In the genomic region with DNA sequence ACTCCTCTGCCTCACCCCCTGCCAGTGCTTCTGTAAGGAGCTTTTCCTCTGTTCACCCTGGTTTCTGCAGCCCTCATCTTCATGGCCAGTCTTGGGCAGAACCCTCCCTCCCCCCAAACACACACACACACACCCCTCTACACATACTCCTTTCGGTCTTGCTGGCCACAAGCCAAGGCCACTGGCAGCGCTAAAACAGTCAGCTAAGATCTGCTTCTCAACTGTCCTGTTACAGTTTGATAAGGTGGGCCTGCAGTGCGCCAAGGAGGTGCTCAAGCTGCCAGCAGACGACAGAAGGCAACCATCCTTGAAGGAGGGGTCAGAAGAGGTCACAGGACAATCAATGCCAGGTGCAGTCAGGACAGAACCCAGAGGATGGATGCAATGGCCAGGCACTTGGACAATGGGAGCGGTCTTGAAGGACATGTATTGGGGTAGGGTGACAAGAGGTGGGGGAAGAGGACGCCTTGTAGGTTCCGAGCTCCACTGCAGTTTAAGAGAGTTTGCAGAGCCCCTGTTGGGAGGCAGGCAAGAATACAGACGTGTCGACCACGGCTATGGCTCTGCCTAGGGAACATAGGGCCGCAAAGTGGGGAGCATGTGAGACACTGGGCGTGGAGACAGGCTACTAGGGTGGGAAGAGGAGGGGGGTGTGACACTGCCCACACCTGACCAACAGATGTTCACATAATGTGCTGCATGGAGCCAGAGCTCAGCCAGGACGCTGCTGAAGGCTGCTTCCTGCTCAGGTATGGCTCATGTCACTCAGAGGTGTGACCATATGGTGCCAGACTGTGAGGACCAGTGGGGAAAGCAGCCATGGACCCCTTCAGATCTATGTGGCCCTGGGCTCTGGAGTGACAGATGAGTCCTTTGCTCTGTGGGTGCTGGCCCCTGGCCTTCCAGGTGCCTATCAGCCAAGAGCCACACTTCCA, we compare ENCODE assay signal across 14 mouse cellular contexts. TPM values are rescaled to one million over a fixed set of nuclear protein-coding genes. Genes with fewer than 3 reads are reported as not detected.
DNase-seq lines count a peak whose midpoint lies in the region; ATAC-seq lines count a peak whose summit lies in the region.
"Had no signal": no experiment of that assay in that cellular context is flagged by ENCODE, and none has a peak within 500 bp of the region (broad histone marks: within the 10 kb centered on the region; RNA-seq: fewer than 3 reads in every experiment).

No protein-coding gene starts in this region.

- no peaks in the 10 kb centered on the region for H3K27me3 ChIP-seq in heart, embryonic 15.5 days
- 0 out of 2 replicates have a peak, but pooled peaks cover 4% of the 10 kb centered on the region for H3K27me3 ChIP-seq in heart, embryonic 10.5 days (ENCODE audit: insufficient read depth, poor library complexity, severe bottlenecking)
- H3K27me3 ChIP-seq in midbrain, embryonic 15.5 days (replicated peaks), result no peaks in the 10 kb centered on the region
- H3K27me3 ChIP-seq in midbrain, embryonic 10.5 days (ENCODE audit: low read depth, poor library complexity, severe bottlenecking), result no peaks in the 10 kb centered on the region
- no peaks in the 10 kb centered on the region for H3K27me3 ChIP-seq in limb, embryonic 10.5 days (ENCODE audit: low read depth, poor library complexity, severe bottlenecking)

- H3K36me3 ChIP-seq in heart, embryonic 15.5 days, result 0 out of 2 replicates have a peak, but pooled peaks cover 5% of the 10 kb centered on the region
- peaks cover 24% of the 10 kb centered on the region for H3K36me3 ChIP-seq in heart, embryonic 10.5 days
- H3K36me3 ChIP-seq in midbrain, embryonic 15.5 days (replicated peaks), result peaks cover 9% of the 10 kb centered on the region; the same call in 1 of the 2 replicates
- peaks cover 51% of the 10 kb centered on the region for H3K36me3 ChIP-seq in midbrain, embryonic 10.5 days
- H3K36me3 ChIP-seq in limb, embryonic 10.5 days, result peaks cover 35% of the 10 kb centered on the region

- no peak overlapping the region for H3K4me3 ChIP-seq in heart, embryonic 15.5 days
- no peak overlapping the region for H3K4me3 ChIP-seq in heart, embryonic 10.5 days
- no peak overlapping the region for H3K4me3 ChIP-seq in midbrain, embryonic 15.5 days
- H3K4me3 ChIP-seq in midbrain, embryonic 10.5 days, result no peak overlapping the region
- no peak overlapping the region for H3K4me3 ChIP-seq in limb, embryonic 10.5 days

- peaks cover 44% of the 10 kb centered on the region for H3K4me1 ChIP-seq in heart, embryonic 15.5 days (replicated peaks)
- H3K4me1 ChIP-seq in heart, embryonic 10.5 days, result peaks cover 32% of the 10 kb centered on the region
- peaks cover 31% of the 10 kb centered on the region for H3K4me1 ChIP-seq in midbrain, embryonic 15.5 days
- peaks cover 38% of the 10 kb centered on the region for H3K4me1 ChIP-seq in midbrain, embryonic 10.5 days
- H3K4me1 ChIP-seq in limb, embryonic 10.5 days, result peaks cover 19% of the 10 kb centered on the region

- no peak overlapping the region for H3K4me2 ChIP-seq in heart, embryonic 15.5 days
- no peak overlapping the region for H3K4me2 ChIP-seq in midbrain, embryonic 15.5 days

- H3K9me3 ChIP-seq in heart, embryonic 15.5 days (replicated peaks), result no peaks in the 10 kb centered on the region
- no peaks in the 10 kb centered on the region for H3K9me3 ChIP-seq in heart, embryonic 10.5 days
- H3K9me3 ChIP-seq in midbrain, embryonic 15.5 days, result no peaks in the 10 kb centered on the region
- 0 out of 2 replicates have a peak, but pooled peaks cover 5% of the 10 kb centered on the region for H3K9me3 ChIP-seq in midbrain, embryonic 10.5 days (replicated peaks)
- H3K9me3 ChIP-seq in limb, embryonic 10.5 days (replicated peaks), result no peaks in the 10 kb centered on the region

- 47% methylated on average over 13 of the region's 13 CpGs for WGBS in heart, embryonic 15.5 days
- WGBS in heart, embryonic 10.5 days, result 55% methylated on average over 13 of the region's 13 CpGs
- WGBS in midbrain, embryonic 15.5 days, result 68% methylated on average over 13 of the region's 13 CpGs
- 77% methylated on average over 13 of the region's 13 CpGs for WGBS in midbrain, embryonic 10.5 days
- WGBS in limb, embryonic 10.5 days, result 65% methylated on average over 13 of the region's 13 CpGs

- H3K27ac ChIP-seq in heart, embryonic 15.5 days, result no peak overlapping the region; the same call in 1 of the 2 replicates
- H3K27ac ChIP-seq in heart, embryonic 10.5 days, result no peak overlapping the region
- H3K27ac ChIP-seq in midbrain, embryonic 15.5 days, result no peak overlapping the region
- H3K27ac ChIP-seq in midbrain, embryonic 10.5 days (replicated peaks), result no peak overlapping the region
- H3K27ac ChIP-seq in limb, embryonic 10.5 days, result no peak overlapping the region

- H3K9ac ChIP-seq in heart, embryonic 15.5 days, result no peak overlapping the region
- no peak overlapping the region for H3K9ac ChIP-seq in midbrain, embryonic 15.5 days

- 0 out of 2 replicates have a peak, but pooled peaks have one; percentile 3 for ATAC-seq in heart, embryonic 15.5 days (replicated peaks; ENCODE audit: insufficient number of reproducible peaks, insufficient read depth, low FRiP score, low read depth)
- ATAC-seq in midbrain, embryonic 15.5 days (replicated peaks), result 0 out of 2 replicates have a peak, but pooled peaks have one; percentile 15
- ATAC-seq: midbrain, embryonic 16.5 days had no signal

- DNase-seq in heart, embryonic 10.5 days (ENCODE audit: low spot score), result no peak
- no peak for DNase-seq in midbrain, embryonic 10.5 days (ENCODE audit: low spot score)
- DNase-seq in cerebellum, postnatal 25 days, result peak; percentile 45 to 62
- peak; percentile 54 to 74 for DNase-seq in spleen, postnatal 4 days (ENCODE audit: low spot score in 2 of 2)
- no peak for DNase-seq in limb, embryonic 10.5 days (ENCODE audit: low spot score)
- DNase-seq in layer of hippocampus, adult 9-11 months, result no peak
- DNase-seq: adrenal gland, postnatal 36 days; gastrocnemius, postnatal 36 days; thymus, postnatal 4 days had no signal

RNA-seq across cellular contexts. Expression of a gene that starts 11.5 kb away (rescaled TPM):
- 0.27 TPM in 1 of 2 replicates, not detected in the other for polyA plus RNA-seq in heart, embryonic 15.5 days (2015; fragmentation: Nextera tagmentation; extraction: Ambion mirVana)
- polyA plus RNA-seq in heart, embryonic 10.5 days (2016; fragmentation: Nextera tagmentation; extraction: Ambion mirVana), result not detected in 2 replicates
- polyA plus RNA-seq in midbrain, embryonic 15.5 days (2015; fragmentation: Nextera tagmentation; extraction: Ambion mirVana), result 0.42 and 0.98 TPM in 2 replicates
- 0.16 TPM in 1 of 2 replicates, not detected in the other for polyA plus RNA-seq in midbrain, embryonic 10.5 days (2016; fragmentation: Nextera tagmentation; extraction: Ambion mirVana)
- polyA plus RNA-seq in limb, embryonic 10.5 days (2016; fragmentation: Nextera tagmentation; extraction: Ambion mirVana), result not detected in 2 replicates
- polyA plus RNA-seq: embryonic facial prominence, embryonic 14.5 days; intestine, postnatal 0 days had no signal

RNA-seq across cellular contexts. Expression of a gene that starts 12.0 kb away (rescaled TPM):
- polyA plus RNA-seq in heart, embryonic 15.5 days (2015; fragmentation: Nextera tagmentation; extraction: Ambion mirVana), result 52.1 and 65.7 TPM in 2 replicates
- polyA plus RNA-seq in heart, embryonic 10.5 days (2016; fragmentation: Nextera tagmentation; extraction: Ambion mirVana), result 18.9 and 27.1 TPM in 2 replicates
- 70.6 and 75.7 TPM in 2 replicates for polyA plus RNA-seq in midbrain, embryonic 15.5 days (2015; fragmentation: Nextera tagmentation; extraction: Ambion mirVana)
- polyA plus RNA-seq in midbrain, embryonic 10.5 days (2016; fragmentation: Nextera tagmentation; extraction: Ambion mirVana), result 24.0 and 30.4 TPM in 2 replicates
- polyA plus RNA-seq in limb, embryonic 10.5 days (2016; fragmentation: Nextera tagmentation; extraction: Ambion mirVana), result 15.5 and 18.2 TPM in 2 replicates

RNA-seq across cellular contexts. Expression of a gene that starts 18.0 kb away (rescaled TPM):
- 1.8 and 3.6 TPM in 2 replicates for polyA plus RNA-seq in heart, embryonic 15.5 days (2015; fragmentation: Nextera tagmentation; extraction: Ambion mirVana)
- 1.1 and 1.2 TPM in 2 replicates for polyA plus RNA-seq in heart, embryonic 10.5 days (2016; fragmentation: Nextera tagmentation; extraction: Ambion mirVana)
- 52.0 and 54.8 TPM in 2 replicates for polyA plus RNA-seq in midbrain, embryonic 15.5 days (2015; fragmentation: Nextera tagmentation; extraction: Ambion mirVana)
- 2.2 and 3.4 TPM in 2 replicates for polyA plus RNA-seq in midbrain, embryonic 10.5 days (2016; fragmentation: Nextera tagmentation; extraction: Ambion mirVana)
- polyA plus RNA-seq in limb, embryonic 10.5 days (2016; fragmentation: Nextera tagmentation; extraction: Ambion mirVana), result 0.55 and 0.65 TPM in 2 replicates

RNA-seq across cellular contexts. Expression of a gene that starts 44.9 kb away (rescaled TPM):
- polyA plus RNA-seq in heart, embryonic 15.5 days (2015; fragmentation: Nextera tagmentation; extraction: Ambion mirVana), result 37.2 and 46.0 TPM in 2 replicates
- polyA plus RNA-seq in heart, embryonic 10.5 days (2016; fragmentation: Nextera tagmentation; extraction: Ambion mirVana), result 37.3 and 48.0 TPM in 2 replicates
- polyA plus RNA-seq in midbrain, embryonic 15.5 days (2015; fragmentation: Nextera tagmentation; extraction: Ambion mirVana), result 80.6 and 81.1 TPM in 2 replicates
- polyA plus RNA-seq in midbrain, embryonic 10.5 days (2016; fragmentation: Nextera tagmentation; extraction: Ambion mirVana), result 63.9 and 81.5 TPM in 2 replicates
- polyA plus RNA-seq in limb, embryonic 10.5 days (2016; fragmentation: Nextera tagmentation; extraction: Ambion mirVana), result 62.2 and 70.4 TPM in 2 replicates

Comparison
In these comparisons a context has a peak if more than half of its experiments do, and no peak if none do; other contexts are left out.
1. RNA of a gene that starts 18.0 kb away (polyA plus RNA-seq): 52.0 to 54.8 TPM in midbrain, embryonic 15.5 days; 2.2 to 3.4 TPM in midbrain, embryonic 10.5 days, 1.8 to 3.6 TPM in heart, embryonic 15.5 days, 1.1 to 1.2 TPM in heart, embryonic 10.5 days and 0.55 to 0.65 TPM in limb, embryonic 10.5 days; every median in the first group is over 10 times any median in the second.
2. DNase-seq: peak in cerebellum, postnatal 25 days (2 of 2) and spleen, postnatal 4 days (2 of 2); none in heart, embryonic 10.5 days (single experiment), midbrain, embryonic 10.5 days (single experiment), limb, embryonic 10.5 days (single experiment) and layer of hippocampus, adult 9-11 months (single experiment).